Mouse (Mus musculus): ENCODE measurements at regions not wholly inside any gene's neighbourhood (a gene's known extent, or its start where the extent isn't known, plus 50 kb on each side); places are given as distances from the start of the nearest gene placed in this dataset.

- DNase-seq (ENCODE audit: extremely low read depth, low read depth): no peak
Observed at GRCm38 (mm10) chr1:177568056-177568816, 126.1 kb downstream of the Zbtb18 start.

DNA sequence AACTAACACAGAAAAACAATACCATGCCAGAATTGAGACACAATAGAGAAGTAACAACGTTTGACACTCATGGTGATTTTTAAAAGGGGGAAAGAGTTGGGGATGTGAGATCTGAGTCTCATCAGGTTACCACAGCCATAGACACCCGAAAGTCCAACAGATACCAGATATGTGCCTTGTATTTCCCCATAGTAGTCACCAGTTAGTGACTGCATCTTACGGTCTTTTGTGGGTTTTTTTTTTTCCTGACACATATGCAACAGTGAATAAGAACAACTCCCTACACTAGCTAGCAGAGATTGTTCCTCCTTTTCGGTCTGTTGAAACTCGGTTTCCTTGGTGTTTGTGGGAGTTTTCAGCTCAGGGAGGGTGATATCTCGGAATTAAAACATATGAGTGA lies 127.4 kb downstream of the Zbtb18 start:
- no peak for DNase-seq (ENCODE audit: extremely low read depth, low read depth)

DNA sequence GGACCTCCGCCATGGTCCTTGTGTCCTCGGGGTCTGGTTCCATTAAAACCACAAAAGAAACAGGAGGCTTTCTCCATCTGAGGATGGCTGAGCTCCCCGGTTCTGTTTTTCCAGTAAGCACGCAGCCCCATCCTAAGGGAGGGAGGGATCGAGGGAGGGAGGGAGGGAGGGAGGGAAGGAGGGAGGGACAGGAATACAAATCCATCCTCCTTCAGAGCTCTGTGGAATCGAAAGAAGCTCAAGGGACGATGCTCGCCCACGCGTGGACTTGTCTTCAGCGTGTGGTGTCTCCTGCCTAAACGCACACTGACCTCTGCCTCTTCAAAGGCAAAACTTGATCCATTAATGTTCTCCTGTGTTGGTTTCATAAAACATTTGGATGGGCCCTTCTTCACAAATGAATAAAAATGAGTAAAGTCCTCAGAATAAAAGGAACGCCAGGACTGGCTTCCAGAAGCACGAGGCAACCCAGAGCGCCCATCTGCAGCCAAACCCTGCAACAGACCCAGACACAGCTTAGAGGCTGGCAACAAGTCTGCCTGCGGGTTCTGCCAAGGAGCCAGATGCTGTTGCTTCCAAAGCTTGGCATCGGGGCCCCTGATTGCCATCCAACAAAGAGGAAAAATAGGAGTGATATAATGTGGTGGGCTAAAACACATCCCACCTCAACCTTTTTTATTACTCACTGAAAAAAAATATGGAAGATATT lies 131.0 kb downstream of the Zbtb18 start:
- DNase-seq (ENCODE audit: extremely low read depth, low read depth): no peak

- no peak for DNase-seq (ENCODE audit: extremely low read depth, low read depth)
Observed at GRCm38 (mm10) chr1:177573781-177574180, 131.6 kb downstream of the Zbtb18 start.

DNA sequence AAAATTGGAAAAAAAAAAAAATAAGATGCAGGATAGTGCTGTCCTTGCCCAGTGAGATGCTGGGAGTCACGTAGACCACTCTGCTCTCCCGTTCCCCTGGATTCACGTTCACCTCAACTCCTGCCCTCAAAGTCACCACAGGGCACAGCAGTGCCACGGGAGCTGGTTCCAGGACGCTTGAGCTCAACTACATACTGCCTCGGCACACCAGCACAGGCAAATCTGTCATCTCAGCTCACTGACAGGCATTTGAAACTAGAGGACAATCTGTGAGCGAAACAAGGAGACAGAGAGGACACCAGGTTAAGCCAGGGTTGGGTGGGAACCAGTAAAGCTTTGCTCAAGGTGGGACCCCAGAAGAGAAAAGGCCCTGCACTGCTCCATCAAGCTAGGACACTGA lies 132.2 kb downstream of the Zbtb18 start:
- DNase-seq (ENCODE audit: extremely low read depth, low read depth): no peak

GRCm38 (mm10) chr1:177584302-177584886 lies 142.2 kb downstream of the Zbtb18 start:
- DNase-seq (ENCODE audit: extremely low read depth, low read depth): no peak

DNA sequence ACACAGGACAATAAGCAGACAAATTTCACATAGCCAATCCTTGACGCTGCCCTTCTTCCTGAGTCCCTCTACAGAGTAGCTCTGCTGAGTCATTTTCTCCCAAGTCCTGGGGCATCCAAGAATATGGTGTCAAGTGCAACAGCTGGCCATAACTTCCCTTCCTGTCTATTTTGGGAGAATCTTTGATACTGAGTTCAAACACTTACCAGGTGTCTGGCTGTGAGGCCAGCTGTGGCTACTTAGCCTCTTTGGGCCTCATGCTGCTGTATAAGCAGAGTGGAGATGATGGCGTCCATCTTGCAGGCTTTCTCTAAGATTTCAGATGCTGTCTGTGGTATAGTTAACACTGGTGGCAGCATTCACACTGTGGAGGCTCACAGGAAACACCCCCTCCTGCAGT lies 143.2 kb downstream of the Zbtb18 start:
- no peak for DNase-seq (ENCODE audit: extremely low read depth, low read depth)

GRCm38 (mm10) chr1:177589034-177589433 lies 140.6 kb upstream of the 1700016C15Rik start:
- DNase-seq (ENCODE audit: extremely low read depth, low read depth): no peak

- DNase-seq (ENCODE audit: extremely low read depth, low read depth): no peak
Observed at GRCm38 (mm10) chr1:177589656-177590055, 140.0 kb upstream of the 1700016C15Rik start.

DNA sequence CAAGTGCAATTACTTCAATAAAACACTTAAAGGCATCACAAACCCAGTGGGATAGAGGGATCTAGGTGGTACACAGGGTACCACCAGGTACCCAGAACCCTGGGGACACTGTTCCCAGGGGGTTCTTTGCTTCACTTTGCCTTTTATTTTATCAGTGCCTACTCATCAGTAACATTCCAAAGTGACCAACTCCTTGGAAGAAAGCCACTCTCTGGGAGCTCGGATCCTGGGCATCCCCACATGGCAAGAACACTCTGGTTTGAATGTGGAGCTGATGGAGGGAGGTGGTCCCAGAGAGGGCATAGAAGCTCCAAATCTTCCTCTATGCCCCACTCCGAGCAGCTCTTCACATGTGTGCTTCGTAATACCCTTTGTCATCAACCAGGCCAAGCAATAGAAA lies 137.9 kb upstream of the 1700016C15Rik start:
- no peak for DNase-seq (ENCODE audit: extremely low read depth, low read depth)

DNA sequence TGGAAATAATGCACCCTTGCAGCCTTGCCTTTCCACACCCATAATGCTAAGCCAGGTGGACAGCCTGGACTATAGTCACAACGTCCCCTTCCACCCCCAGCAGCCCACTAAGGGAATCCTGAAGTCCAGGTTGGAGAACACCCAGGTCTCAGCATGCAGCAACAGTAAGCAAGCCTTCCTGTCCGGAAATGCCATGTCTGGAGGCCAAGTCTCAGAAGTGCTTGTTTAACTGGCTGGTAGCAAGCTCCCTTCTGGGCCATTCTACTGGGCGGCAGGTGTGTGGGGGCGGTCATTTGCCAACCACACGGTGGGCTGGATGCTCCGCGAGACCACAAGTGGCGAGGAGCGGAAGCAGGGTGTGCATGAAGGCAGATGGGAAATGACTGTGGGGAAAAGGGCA lies 137.3 kb upstream of the 1700016C15Rik start:
- DNase-seq (ENCODE audit: extremely low read depth, low read depth): no peak

GRCm38 (mm10) chr1:177594341-177594740 lies 135.3 kb upstream of the 1700016C15Rik start:
- DNase-seq (ENCODE audit: extremely low read depth, low read depth): no peak

GRCm38 (mm10) chr1:177595326-177595914 lies 134.2 kb upstream of the 1700016C15Rik start:
- no peak for DNase-seq (ENCODE audit: extremely low read depth, low read depth)

DNA sequence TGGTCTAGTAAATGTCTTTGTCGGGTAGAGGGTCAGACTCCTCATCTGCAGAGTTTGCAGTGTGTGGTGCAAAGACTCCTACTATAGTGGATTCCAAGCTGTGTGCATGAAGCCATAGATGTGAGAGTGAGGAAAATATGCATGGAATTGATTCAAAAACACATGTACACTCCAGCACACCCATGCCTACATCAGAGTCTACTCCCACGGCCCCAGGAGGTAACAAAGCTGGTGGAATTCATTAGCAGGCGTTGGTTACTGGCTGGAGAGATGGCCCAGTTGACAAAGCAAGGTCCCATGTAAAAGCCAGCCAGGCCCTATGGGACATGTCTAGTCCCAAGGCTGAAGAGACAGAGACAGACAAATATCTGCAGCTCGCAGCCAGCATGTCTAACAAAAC lies 132.6 kb upstream of the 1700016C15Rik start:
- DNase-seq (ENCODE audit: extremely low read depth, low read depth): no peak

DNA sequence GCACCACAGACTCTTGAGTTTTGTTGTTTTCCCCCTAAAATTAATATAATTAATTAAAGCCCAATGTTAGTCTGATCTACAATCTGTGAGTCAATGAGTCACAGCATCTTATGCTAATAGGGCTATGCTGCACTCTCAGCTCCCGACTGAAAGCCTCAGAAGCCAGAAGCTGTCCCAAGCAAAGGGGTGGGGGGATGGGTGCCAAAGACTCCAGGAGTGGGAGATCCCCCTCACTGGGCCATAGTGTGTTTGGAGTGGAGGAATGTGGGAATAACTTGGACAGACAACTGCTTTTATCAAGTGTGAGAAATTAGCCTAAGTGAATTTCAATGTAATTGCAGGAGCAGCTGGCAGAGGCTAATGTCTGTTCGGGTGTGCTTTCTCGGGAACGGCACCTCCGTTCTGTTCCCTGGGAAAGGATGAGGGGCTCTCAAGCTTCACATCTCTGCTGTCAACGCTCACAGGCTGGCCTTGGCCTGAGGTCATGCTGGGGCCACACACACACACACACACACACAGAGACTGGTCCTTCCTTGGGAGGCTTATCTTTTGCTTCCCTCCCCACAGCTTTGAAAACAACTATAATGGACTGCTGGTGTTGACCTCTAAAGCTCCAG lies 124.2 kb upstream of the 1700016C15Rik start:
- no peak for DNase-seq (ENCODE audit: extremely low read depth, low read depth)

- DNase-seq (ENCODE audit: extremely low read depth, low read depth): no peak
Observed at GRCm38 (mm10) chr1:177607565-177607964, 122.0 kb upstream of the 1700016C15Rik start.

DNA sequence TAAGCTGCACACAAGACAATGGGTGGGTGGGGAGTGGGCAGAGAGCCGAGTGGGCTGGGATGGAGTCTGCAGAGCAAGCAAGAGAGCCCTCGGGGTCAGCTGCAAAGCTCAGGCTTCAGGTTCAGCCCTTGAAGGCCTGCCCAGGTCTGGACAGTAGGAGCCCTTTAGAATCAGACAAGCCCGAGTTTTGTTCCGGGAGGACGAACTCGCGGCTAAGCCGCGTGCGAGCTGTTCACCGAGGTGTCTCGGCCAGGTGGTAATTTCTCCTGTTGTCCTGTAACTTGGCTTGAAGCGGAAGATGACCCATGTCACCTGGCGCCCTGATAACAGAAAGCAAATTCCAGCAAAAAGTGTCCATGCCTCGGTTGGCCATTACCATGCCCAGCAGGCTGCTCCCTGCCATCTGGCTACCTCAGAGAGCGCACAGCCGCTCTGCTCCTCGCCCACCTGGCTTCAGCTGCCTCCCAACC lies 121.0 kb upstream of the 1700016C15Rik start:
- DNase-seq (ENCODE audit: extremely low read depth, low read depth): no peak

DNA sequence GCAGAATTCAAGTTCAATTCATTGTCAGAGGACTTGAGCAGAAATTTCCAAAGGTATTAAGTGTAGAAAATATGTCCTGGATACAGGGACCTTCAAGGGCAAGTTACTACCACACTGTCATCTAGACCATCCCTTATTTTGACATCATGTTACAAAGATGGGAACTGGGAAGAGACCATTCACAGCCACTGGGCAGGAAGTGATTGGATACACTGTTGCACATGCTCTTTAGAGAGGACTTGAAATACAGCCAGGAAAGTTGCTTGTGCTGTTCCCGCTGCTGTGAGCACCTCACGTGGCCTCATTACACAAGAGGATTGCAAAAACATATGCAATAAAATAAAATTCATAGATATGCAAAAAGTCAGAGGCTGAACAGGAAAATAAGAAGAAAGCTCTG lies 120.4 kb upstream of the 1700016C15Rik start:
- no peak for DNase-seq (ENCODE audit: extremely low read depth, low read depth)

GRCm38 (mm10) chr1:177609683-177610082 lies 119.9 kb upstream of the 1700016C15Rik start:
- DNase-seq (ENCODE audit: extremely low read depth, low read depth): no peak

DNA sequence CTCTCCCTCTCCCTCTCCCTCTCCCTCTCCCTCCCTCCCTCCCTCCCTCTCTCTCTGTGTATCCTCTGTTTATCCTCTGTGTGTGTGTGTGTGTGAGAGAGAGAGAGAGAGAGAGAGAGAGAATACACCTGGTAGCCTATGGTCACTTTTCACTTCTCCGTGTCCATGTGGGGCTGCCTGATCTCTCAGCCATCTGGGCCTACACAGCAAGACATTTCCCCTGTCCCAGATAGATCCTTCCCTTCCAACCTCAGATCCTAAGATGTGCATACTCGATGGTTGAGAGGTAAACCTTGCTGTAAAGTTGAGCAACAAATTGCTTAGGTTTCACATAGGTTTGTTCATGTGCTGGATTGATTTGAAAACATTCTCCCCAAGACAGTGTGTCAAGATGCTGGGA lies 119.5 kb upstream of the 1700016C15Rik start:
- DNase-seq (ENCODE audit: extremely low read depth, low read depth): no peak

DNA sequence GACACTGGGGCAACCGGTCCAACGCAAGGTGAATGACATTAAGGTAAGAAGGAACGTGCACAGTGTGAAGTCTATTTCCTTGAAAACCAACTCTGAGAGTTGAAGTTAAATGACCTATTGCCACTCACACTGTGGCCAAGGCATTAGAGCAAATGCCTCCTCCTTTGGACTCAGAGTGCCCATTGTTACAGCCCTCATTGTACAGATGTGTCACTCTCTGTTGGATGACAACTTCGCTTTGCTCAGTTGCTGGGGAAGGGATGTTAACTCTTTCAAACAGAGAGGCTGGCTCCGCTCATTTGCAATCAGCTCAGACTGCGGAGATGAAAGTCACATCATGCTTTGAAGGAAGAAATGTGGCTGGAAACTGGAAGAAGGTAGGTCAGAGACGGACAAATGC lies 117.1 kb upstream of the 1700016C15Rik start:
- no peak for DNase-seq (ENCODE audit: extremely low read depth, low read depth)

GRCm38 (mm10) chr1:177615609-177616008 lies 114.0 kb upstream of the 1700016C15Rik start:
- DNase-seq (ENCODE audit: extremely low read depth, low read depth): no peak
